Mouse (Mus musculus): ENCODE results near the gene Timm10.
A peak's percentile ranks its signal among the peaks of the same experiment; 100 is the strongest.
"Not testable (repeated sequence)": the region's sequence is repeated elsewhere in the genome, so short reads cannot be mapped to it uniquely, and the experiment has no call there.

The Timm10 gene

GRCm38 (mm10) chr2:84826488-84827282, at the start of gene Timm10:
Gene Timm10 (plus strand): TSS chr2:84826997.
- peak; percentile 77 for DNase-seq

GRCm38 (mm10) chr2:84777706-84778105, 49.1 kb upstream of the Timm10 start:
- no peak for DNase-seq

GRCm38 (mm10) chr2:84779210-84779609, 47.6 kb upstream of the Timm10 start:
- DNase-seq: no peak

GRCm38 (mm10) chr2:84783315-84783714, 43.5 kb upstream of the Timm10 start:
- no peak for DNase-seq

GRCm38 (mm10) chr2:84783840-84784566, 42.8 kb upstream of the Timm10 start:
- DNase-seq: no peak

- no peak for DNase-seq
These were observed 38.5 kb upstream of the Timm10 start for GRCm38 (mm10) chr2:84788316-84788715.

- DNase-seq: no peak
These were observed 36.4 kb upstream of the Timm10 start for GRCm38 (mm10) chr2:84790418-84790817.

- DNase-seq: no peak
These were observed 34.3 kb upstream of the Timm10 start for GRCm38 (mm10) chr2:84792516-84792915.

GRCm38 (mm10) chr2:84793154-84793553, 33.6 kb upstream of the Timm10 start:
- no peak for DNase-seq

- DNase-seq: no peak
These were observed 32.9 kb upstream of the Timm10 start for GRCm38 (mm10) chr2:84793871-84794270.

GRCm38 (mm10) chr2:84797833-84798492, 28.8 kb upstream of the Timm10 start:
- peak; percentile 80 for DNase-seq

GRCm38 (mm10) chr2:84798493-84798921, 28.3 kb upstream of the Timm10 start, which contains the start of gene Ube2l6:
Gene Ube2l6 (plus strand): TSS chr2:84798828.
- peak; percentile 54 for DNase-seq

- peak; percentile 41 for DNase-seq
These were observed 27.7 kb upstream of the Timm10 start for GRCm38 (mm10) chr2:84799041-84799561.

GRCm38 (mm10) chr2:84800304-84800703, 26.5 kb upstream of the Timm10 start:
- no peak for DNase-seq

- DNase-seq: not testable (repeated sequence)
These were observed 25.6 kb upstream of the Timm10 start for GRCm38 (mm10) chr2:84801223-84801622.

- DNase-seq: no peak
These were observed 22.8 kb upstream of the Timm10 start for GRCm38 (mm10) chr2:84803963-84804362.

- no peak for DNase-seq
These were observed 20.3 kb upstream of the Timm10 start for GRCm38 (mm10) chr2:84806546-84806945.

- DNase-seq: no peak
These were observed 17.5 kb upstream of the Timm10 start for GRCm38 (mm10) chr2:84809330-84809729.

- no peak for DNase-seq
These were observed 16.3 kb upstream of the Timm10 start for GRCm38 (mm10) chr2:84810526-84810885.

GRCm38 (mm10) chr2:84810886-84811577, 15.8 kb upstream of the Timm10 start:
- peak; percentile 83 for DNase-seq

GRCm38 (mm10) chr2:84811880-84812279, 14.9 kb upstream of the Timm10 start:
- no peak for DNase-seq

GRCm38 (mm10) chr2:84812676-84813075, 14.1 kb upstream of the Timm10 start:
- no peak for DNase-seq

GRCm38 (mm10) chr2:84819861-84820260, 6.9 kb upstream of the Timm10 start:
- no peak for DNase-seq
